Mouse (Mus musculus) Patski (cell line): ENCODE results near the gene Fam187b. TPM values are rescaled to one million over a fixed set of nuclear protein-coding genes. Genes with fewer than 3 reads are reported as not detected.

Experiments
- ATAC-seq: fragments of 100-300 bp; one replicate; pipeline ENCODE4 v1.8.0; 2021
- CTCF ChIA-PET: fragments of 350-600 bp; sonication (Branson Sonifier 250); formaldehyde crosslinking; loops from one replicate; lab custom pipeline; 2022; ENCODE audit warnings: inconsistent platforms; lab: Charles Lee
- POLR2A ChIA-PET: fragments of 350-600 bp; sonication (Branson Sonifier 250); formaldehyde crosslinking; loops from one replicate; lab custom pipeline; 2022; ENCODE audit warnings: antibody characterized with exemption, inconsistent platforms; lab: Charles Lee
- DNase-seq: peaks from one replicate; pipeline ENCODE4 v3.0.0-alpha.2; 2011; ENCODE audit warnings: low read depth, low spot score
- H3K27me3 ChIP-seq: fragments of 371-371 bp; one replicate; pipeline ENCODE4 v1.5.1; 2021
- CTCF ChIP-seq: fragments of 100-300 bp; IDR thresholded peaks from one replicate; pipeline ENCODE4 v1.5.1; 2021
- in situ Hi-C: fragments of 300-500 bp; cut with MboI; formaldehyde crosslinking; loops from 3 replicates; pipeline ENCODE4 v1.11.1; 2018; ENCODE audit warnings: low pct_unique_long_range_greater_than_20kb, mixed read lengths
- polyA plus RNA-seq: library from polyadenylated mRNA; unstranded; gene quantifications from one replicate; pipeline ENCODE4 v1.2.3, GENCODE M21; 2021

Gene Fam187b
- polyA plus RNA-seq, 1 experiment from 2014 or later: 1.0 TPM

DNA sequence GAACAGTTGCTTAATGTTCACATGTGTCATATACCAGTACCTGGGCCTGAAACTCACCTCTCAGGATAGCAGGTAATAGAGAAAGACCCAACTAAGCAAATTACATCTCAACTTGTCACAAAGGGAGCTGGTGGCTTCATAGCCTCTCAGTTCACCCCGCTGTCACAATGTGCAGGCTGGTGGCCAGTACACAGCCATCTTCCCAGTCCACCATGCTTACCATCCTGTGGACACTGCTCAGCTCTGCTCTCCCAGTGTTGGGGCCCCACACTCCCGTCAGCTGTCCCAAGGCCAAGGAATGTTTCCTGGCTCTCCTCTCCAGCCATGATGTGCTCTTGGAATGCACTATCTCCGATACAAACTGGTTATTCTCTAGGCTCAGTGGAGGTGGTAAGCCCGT, 8.1 kb downstream of the Fam187b start:
- DNase-seq (no peak), ATAC-seq (no peak)
- ChIA-PET POLR2A (no interaction called here), CTCF (no interaction called here)
- in situ Hi-C loops: no loop called here
- no peaks in the 10 kb centered on the region for H3K27me3 ChIP-seq
- no peak for TF ChIP-seq CTCF

- no peak for TF ChIP-seq CTCF
- ATAC-seq (no peak), DNase-seq (no peak)
- H3K27me3 ChIP-seq: no peaks in the 10 kb centered on the region
- in situ Hi-C loops: no loop called here
- POLR2A ChIA-PET: no interaction called here
- CTCF ChIA-PET: no interaction called here
These were observed 11.8 kb downstream of the Fam187b start for GRCm38 (mm10) chr7:30985357-30985756.

- in situ Hi-C loops: no loop called here
- POLR2A ChIA-PET: interaction anchor here (0.6 kb wide), 1 partner anchor 11 kb away, joined by 3 read pairs; no protein-coding TSS in a partner anchor
- H3K27me3 ChIP-seq: no peaks in the 10 kb centered on the region
- CTCF ChIA-PET: no interaction called here
- no peak for ATAC-seq
- no peak for TF ChIP-seq CTCF
- DNase-seq: no peak
These were observed 15.1 kb downstream of the Fam187b start for GRCm38 (mm10) chr7:30988519-30989162.

GRCm38 (mm10) chr7:30992148-30992547, 18.6 kb downstream of the Fam187b start:
- no peaks in the 10 kb centered on the region for H3K27me3 ChIP-seq
- no peak for TF ChIP-seq CTCF
- ChIA-PET CTCF (interaction anchor here (1.2 kb wide), 1 partner anchor 18 kb away, joined by 3 read pairs; the partner anchor contains the start of gene Fam187b), POLR2A (no interaction called here)
- DNase-seq (no peak), ATAC-seq (no peak)
- in situ Hi-C loops: no loop called here

DNA sequence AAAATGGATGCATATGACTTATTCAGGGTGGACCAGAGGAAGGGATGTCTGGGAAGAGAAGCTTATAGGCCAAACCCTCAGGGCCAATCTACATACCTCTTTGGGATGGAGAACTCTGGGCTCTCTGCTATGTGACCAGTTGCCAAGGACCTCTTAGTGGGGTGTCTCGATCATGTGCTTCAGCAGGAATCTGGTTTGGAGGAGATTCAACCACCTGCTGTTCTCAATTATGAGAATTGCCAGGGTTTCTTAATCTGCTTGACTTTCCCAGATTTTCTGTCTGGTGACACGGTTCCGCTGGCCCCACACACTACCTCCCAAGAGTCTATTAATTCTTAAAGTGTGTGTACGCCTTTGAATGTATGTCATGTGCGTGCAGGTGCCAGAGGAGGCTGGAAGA, 20.4 kb downstream of the Fam187b start:
- ATAC-seq (peak; percentile 26), DNase-seq (no peak)
- no peaks in the 10 kb centered on the region for H3K27me3 ChIP-seq
- POLR2A ChIA-PET: no interaction called here
- in situ Hi-C loops: no loop called here
- CTCF ChIA-PET: interaction anchor here (1.0 kb wide), 1 partner anchor 20 kb away, joined by 3 read pairs; the partner anchor contains the start of gene Fam187b
- TF ChIP-seq CTCF: no peak

GRCm38 (mm10) chr7:30996491-30996890, 22.9 kb downstream of the Fam187b start:
- ChIA-PET POLR2A (no interaction called here), CTCF (no interaction called here)
- no peaks in the 10 kb centered on the region for H3K27me3 ChIP-seq
- DNase-seq: no peak
- in situ Hi-C loops: no loop called here
- ATAC-seq: no peak
- no peak for TF ChIP-seq CTCF

GRCm38 (mm10) chr7:31000505-31001020, 27.0 kb downstream of the Fam187b start:
- POLR2A ChIA-PET: interaction anchor here (0.5 kb wide), 1 partner anchor 44 kb away, joined by 4 read pairs; the partner anchor contains the start of gene Usf2
- H3K27me3 ChIP-seq: no peaks in the 10 kb centered on the region
- ATAC-seq (peak; percentile 90), DNase-seq (peak; percentile 73)
- in situ Hi-C loops: no loop called here
- TF ChIP-seq CTCF: no peak
- CTCF ChIA-PET: no interaction called here

GRCm38 (mm10) chr7:31002650-31003049, 29.1 kb downstream of the Fam187b start:
- H3K27me3 ChIP-seq: no peaks in the 10 kb centered on the region
- in situ Hi-C loops: no loop called here
- no peak for DNase-seq
- no peak for ATAC-seq
- ChIA-PET CTCF (no interaction called here), POLR2A (no interaction called here)
- TF ChIP-seq CTCF: no peak

- CTCF ChIA-PET: no interaction called here
- DNase-seq (no peak), ATAC-seq (no peak)
- in situ Hi-C loops: no loop called here
- POLR2A ChIA-PET: no interaction called here
- no peaks in the 10 kb centered on the region for H3K27me3 ChIP-seq
- TF ChIP-seq CTCF: no peak
These were observed 34.2 kb downstream of the Fam187b start for GRCm38 (mm10) chr7:31007775-31008174.

- ChIA-PET CTCF (no interaction called here), POLR2A (no interaction called here)
- DNase-seq (no peak), ATAC-seq (no peak)
- no peak for TF ChIP-seq CTCF
- in situ Hi-C loops: no loop called here
- no peaks in the 10 kb centered on the region for H3K27me3 ChIP-seq
These were observed 34.6 kb downstream of the Fam187b start for GRCm38 (mm10) chr7:31008175-31008574.

- no peak for TF ChIP-seq CTCF
- CTCF ChIA-PET: no interaction called here
- DNase-seq (no peak), ATAC-seq (peak; percentile 10)
- no peaks in the 10 kb centered on the region for H3K27me3 ChIP-seq
- in situ Hi-C loops: no loop called here
- POLR2A ChIA-PET: no interaction called here
These were observed 35.3 kb downstream of the Fam187b start for GRCm38 (mm10) chr7:31008889-31009288.
